Mouse (Mus musculus): ENCODE data around the gene Cltb. TPM values are rescaled to one million over a fixed set of nuclear protein-coding genes. Genes with fewer than 3 reads are reported as not detected.

Cltb gene
- polyA plus RNA-seq, 1 experiment from 2014 or later = 59.0 TPM

GRCm38 (mm10) chr13:54582860-54583259 is 28.3 kb downstream of the Cltb start:
- WGBS (ENCODE audit: missing documents) = 88% methylated on average over 5 of the region's 5 CpGs

DNA sequence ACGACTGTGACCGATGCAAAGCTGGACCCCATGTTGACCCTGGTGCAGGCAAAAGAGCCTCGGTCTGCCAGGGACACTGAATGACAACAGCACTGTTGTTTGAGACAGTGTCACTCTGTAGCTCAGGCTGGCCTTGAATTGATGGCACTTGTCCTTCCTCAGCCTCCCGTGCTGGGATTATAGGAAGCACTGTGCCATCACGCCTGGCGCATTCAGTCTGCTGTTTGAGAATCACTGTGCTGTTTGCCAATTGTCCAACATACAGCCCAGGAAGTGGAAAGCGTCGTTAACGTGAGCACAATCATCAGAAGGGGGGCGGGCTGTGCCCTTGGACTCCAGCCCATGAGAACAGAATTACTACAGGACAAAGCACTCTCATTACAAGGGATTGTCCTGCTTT is 29.0 kb downstream of the Cltb start:
- Histone ChIP-seq H3K4me3 (ENCODE audit: inconsistent target) (no peak overlapping the region), H3K27ac (no peak overlapping the region), H3K79me2 (ENCODE audit: inconsistent target) (no peaks in the 10 kb centered on the region), H3K36me3 (ENCODE audit: inconsistent target) (peaks cover 33% of the 10 kb centered on the region; the same call in 1 of the 2 replicates)
- WGBS (ENCODE audit: missing documents) = 92% methylated on average over 10 of the region's 10 CpGs

More at GRCm38 (mm10) chr13:54582860-54583259, 28.3 kb downstream of the Cltb start:
- Histone ChIP-seq H3K27ac (no peak overlapping the region), H3K4me3 (ENCODE audit: inconsistent target) (no peak overlapping the region), H3K79me2 (ENCODE audit: inconsistent target) (no peaks in the 10 kb centered on the region), H3K36me3 (ENCODE audit: inconsistent target) (peaks cover 33% of the 10 kb centered on the region; the same call in 1 of the 2 replicates)

GRCm38 (mm10) chr13:54581385-54581784 is 29.8 kb downstream of the Cltb start:
- no peak overlapping the region for H3K27ac ChIP-seq
- peaks cover 33% of the 10 kb centered on the region; the same call in 1 of the 2 replicates for H3K36me3 ChIP-seq (ENCODE audit: inconsistent target)
- no peaks in the 10 kb centered on the region; the same call in 1 of the 2 replicates for H3K79me2 ChIP-seq (ENCODE audit: inconsistent target)
- H3K4me3 ChIP-seq (ENCODE audit: inconsistent target) = no peak overlapping the region
- 86% methylated on average over 2 of the region's 2 CpGs for WGBS (ENCODE audit: missing documents)

DNA sequence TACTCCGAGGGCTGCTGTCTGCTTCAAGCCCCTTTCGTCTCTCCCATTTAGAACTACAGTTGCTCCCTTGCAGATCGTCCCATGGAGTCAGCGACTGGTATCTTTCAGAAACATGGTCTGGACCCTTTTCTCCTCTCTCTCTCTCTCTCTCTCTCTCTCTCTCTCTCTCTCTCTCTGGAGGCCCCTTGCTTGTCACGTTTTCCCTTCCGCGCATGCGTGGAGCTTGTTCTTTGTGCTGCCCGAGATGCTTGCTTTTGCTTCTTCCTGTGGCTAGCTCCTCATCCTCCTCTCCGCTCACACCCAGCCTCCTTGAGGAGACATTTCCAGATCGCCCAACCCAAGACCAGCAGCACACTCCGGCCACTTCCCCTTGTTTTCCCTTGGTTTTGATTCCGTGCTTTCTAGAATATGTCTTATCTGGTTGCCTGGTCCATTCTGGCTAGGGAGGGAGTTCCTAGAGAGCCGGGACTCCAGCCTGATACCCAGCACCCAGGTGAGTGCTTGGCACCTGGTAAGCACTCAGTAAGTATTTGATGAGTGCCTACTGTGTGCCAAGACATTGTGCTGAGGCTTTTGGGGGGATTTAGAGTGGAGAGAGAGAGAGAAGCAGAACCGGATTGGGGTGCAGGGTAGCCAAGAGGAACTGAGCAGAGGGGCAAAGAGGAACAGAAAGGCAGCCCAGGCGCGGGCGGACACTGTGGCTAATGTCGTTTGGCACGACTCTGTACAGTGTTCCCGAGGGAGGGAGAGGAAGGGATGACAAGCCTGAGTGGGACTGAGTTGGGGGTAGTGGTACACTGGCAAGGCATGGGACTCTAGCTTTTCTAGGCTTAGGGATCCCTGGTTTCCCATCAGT is 33.3 kb downstream of the Cltb start:
- 28% methylated on average over 19 of the region's 21 CpGs for WGBS (ENCODE audit: missing documents)
- peaks cover 7% of the 10 kb centered on the region; the same call in 1 of the 2 replicates for H3K36me3 ChIP-seq (ENCODE audit: inconsistent target)
- peak overlapping the region; percentile 74 for H3K27ac ChIP-seq
- peak overlapping the region; percentile 4; the same call in 1 of the 2 replicates for H3K4me3 ChIP-seq (ENCODE audit: inconsistent target)
- peaks cover 10% of the 10 kb centered on the region; the same call in 1 of the 2 replicates for H3K79me2 ChIP-seq (ENCODE audit: inconsistent target)

DNA sequence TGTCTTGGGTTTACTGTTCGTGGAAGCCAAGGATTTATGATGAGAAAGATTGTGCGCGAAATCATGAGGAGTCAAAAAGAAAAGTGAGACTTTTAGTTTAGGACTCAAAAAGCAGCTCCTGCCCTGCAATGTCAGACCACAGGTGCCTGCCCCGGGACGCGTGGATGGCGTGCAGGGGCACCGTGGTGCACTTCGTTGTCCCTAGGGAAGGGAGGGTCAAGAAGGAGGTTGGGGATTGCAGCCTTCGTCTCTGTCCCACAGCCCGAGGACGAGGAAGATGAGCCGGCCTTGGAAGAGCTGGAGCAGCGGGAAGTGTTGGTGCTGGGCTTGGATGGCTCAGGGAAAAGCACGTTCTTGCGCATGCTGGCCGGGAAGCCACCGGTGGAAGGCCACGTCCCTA is 35.7 kb downstream of the Cltb start:
- peak overlapping the region; percentile 50 for H3K4me3 ChIP-seq (ENCODE audit: inconsistent target)
- WGBS (ENCODE audit: missing documents) = 13% methylated on average over 19 of the region's 19 CpGs
- 0 out of 2 replicates have a peak, but pooled peaks cover 2% of the 10 kb centered on the region for H3K36me3 ChIP-seq (ENCODE audit: inconsistent target)
- peaks cover 10% of the 10 kb centered on the region; the same call in 1 of the 2 replicates for H3K79me2 ChIP-seq (ENCODE audit: inconsistent target)
- H3K27ac ChIP-seq = 0 out of 2 replicates have a peak overlapping the region, but pooled peaks have one; percentile 1

DNA sequence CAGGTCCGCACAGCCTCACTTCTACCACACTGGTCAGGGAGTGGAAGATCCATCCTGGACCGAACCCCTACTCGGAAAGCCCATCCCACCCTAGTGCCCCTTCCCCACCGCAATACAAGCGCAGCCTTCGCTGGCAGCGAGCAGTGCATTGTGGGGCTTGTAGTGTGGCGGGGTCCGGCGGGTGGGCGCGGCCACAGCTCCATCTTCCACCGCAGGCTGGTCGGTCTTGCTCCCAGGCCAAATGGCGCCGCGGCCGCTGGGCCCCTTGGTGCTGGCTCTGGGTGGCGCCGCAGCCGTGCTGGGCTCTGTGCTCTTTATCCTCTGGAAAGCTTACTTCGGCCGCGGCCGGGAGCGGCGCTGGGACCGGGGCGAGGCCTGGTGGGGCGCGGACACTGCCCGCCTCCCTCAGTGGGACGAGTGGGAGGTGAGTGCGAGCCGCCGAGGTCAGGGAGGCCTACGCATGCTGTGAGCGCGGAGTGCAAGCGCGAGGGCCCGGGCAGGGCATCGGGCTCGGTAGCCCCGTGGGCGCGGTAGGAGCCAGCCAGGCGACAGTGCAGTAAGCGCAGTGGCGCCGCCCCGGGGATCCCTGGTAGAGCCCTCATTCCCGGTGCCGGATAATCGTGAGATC is 36.2 kb downstream of the Cltb start, which contains the start of gene Arl10:
Gene Arl10 (plus strand): TSS at position 162 of the 628 bp plus-strand sequence.
- Histone ChIP-seq H3K27ac (0 out of 2 replicates have a peak within 1 kb of the TSS, but pooled peaks have one; percentile 1), H3K36me3 (ENCODE audit: inconsistent target) (no peaks in the 10 kb centered on the region), H3K4me3 (ENCODE audit: inconsistent target) (peak within 1 kb of the TSS; percentile 50), H3K79me2 (ENCODE audit: inconsistent target) (peaks cover 10% of the 10 kb centered on the region; the same call in 1 of the 2 replicates)
- WGBS (ENCODE audit: missing documents) = under 1% methylated on average over 55 of the region's 55 CpGs

GRCm38 (mm10) chr13:54572621-54573020 is 38.5 kb downstream of the Cltb start:
- 90% methylated on average over 4 of the region's 4 CpGs for WGBS (ENCODE audit: missing documents)
- Histone ChIP-seq H3K27ac (no peak overlapping the region), H3K79me2 (ENCODE audit: inconsistent target) (peaks cover 10% of the 10 kb centered on the region; the same call in 1 of the 2 replicates), H3K36me3 (ENCODE audit: inconsistent target) (no peaks in the 10 kb centered on the region), H3K4me3 (ENCODE audit: inconsistent target) (no peak overlapping the region)

DNA sequence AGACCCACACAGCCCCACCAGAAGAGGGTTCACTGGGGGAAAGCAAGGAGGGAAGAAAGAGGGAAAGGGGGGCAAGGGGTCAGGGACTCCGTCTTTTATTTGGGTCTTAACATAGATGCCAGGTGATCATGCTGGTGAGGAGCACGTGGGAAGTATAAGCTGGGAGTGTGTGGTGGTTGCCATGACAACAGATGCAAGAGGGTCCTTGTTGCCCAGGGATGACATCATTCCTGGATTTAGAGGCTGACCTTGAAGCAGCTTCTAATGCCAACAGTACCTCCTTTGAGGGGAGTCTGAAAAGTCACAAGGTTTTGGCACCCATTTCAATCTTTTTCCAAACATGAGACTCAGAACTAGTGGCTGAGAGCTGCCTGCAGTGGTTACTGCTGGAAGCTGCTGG is 39.5 kb downstream of the Cltb start:
- Histone ChIP-seq H3K27ac (no peak overlapping the region), H3K4me3 (ENCODE audit: inconsistent target) (no peak overlapping the region), H3K79me2 (ENCODE audit: inconsistent target) (peaks cover 10% of the 10 kb centered on the region; the same call in 1 of the 2 replicates), H3K36me3 (ENCODE audit: inconsistent target) (no peaks in the 10 kb centered on the region)
- 81% methylated on average over 2 of the region's 2 CpGs for WGBS (ENCODE audit: missing documents)

- WGBS (ENCODE audit: missing documents) = 96% methylated on average over 4 of the region's 4 CpGs
- H3K36me3 ChIP-seq (ENCODE audit: inconsistent target) = no peaks in the 10 kb centered on the region
Measured at GRCm38 (mm10) chr13:54570736-54571135, 40.4 kb downstream of the Cltb start.

GRCm38 (mm10) chr13:54569282-54569681 is 41.9 kb downstream of the Cltb start:
- H3K4me3 ChIP-seq (ENCODE audit: inconsistent target) = no peak overlapping the region
- no peak overlapping the region for H3K27ac ChIP-seq
- WGBS (ENCODE audit: missing documents) = 92% methylated on average over 1 of the region's 1 CpGs
- peaks cover 6% of the 10 kb centered on the region for H3K79me2 ChIP-seq (ENCODE audit: inconsistent target)
- H3K36me3 ChIP-seq (ENCODE audit: inconsistent target) = no peaks in the 10 kb centered on the region

More at GRCm38 (mm10) chr13:54570736-54571135, 40.4 kb downstream of the Cltb start:
- Histone ChIP-seq H3K79me2 (ENCODE audit: inconsistent target) (peaks cover 4% of the 10 kb centered on the region; the same call in 1 of the 2 replicates), H3K27ac (no peak overlapping the region), H3K4me3 (ENCODE audit: inconsistent target) (no peak overlapping the region)

- H3K79me2 ChIP-seq (ENCODE audit: inconsistent target) = peaks cover 15% of the 10 kb centered on the region
- no peak overlapping the region for H3K27ac ChIP-seq
- no peaks in the 10 kb centered on the region for H3K36me3 ChIP-seq (ENCODE audit: inconsistent target)
- 61% methylated on average over 5 of the region's 5 CpGs for WGBS (ENCODE audit: missing documents)
- H3K4me3 ChIP-seq (ENCODE audit: inconsistent target) = no peak overlapping the region
Measured at GRCm38 (mm10) chr13:54568380-54568779, 42.8 kb downstream of the Cltb start.

DNA sequence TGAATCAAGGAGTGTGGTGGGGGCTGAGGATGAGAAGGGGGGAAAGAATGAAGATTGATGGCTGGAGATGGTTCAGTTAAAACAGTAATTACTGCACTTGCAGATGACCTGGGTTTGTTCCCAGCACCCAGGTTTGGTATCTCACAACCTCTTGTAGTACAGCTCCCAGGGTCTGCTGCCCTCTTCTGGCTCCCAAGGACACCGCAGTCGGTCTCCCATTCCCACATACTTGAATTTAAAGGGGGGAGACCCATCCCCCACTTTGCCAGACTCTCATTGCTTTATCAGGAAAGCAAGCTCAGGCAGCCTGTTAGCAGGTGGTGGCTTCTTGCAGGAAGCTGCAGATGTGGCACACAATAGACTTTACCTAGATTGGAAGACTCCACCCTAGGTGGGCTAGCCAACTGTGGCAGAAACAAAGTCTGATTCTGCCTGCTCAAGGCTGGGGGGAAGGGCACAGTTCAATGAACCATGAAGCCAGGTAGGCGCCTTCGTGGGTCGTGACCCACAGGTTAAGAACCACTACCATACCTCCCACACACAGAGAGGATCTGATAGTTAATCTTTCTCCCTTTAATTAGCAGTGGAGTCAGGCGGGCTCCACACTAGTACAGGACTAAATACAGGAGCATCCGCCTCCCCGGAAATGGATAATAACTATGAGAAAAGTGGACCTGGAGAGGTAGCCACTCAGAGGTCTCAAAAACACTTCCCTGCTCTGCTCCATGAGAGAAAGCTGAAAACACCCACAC is 45.4 kb downstream of the Cltb start:
- H3K4me3 ChIP-seq (ENCODE audit: inconsistent target) = peak overlapping the region; percentile 87
- H3K36me3 ChIP-seq (ENCODE audit: inconsistent target) = peaks cover 18% of the 10 kb centered on the region
- WGBS (ENCODE audit: missing documents) = 69% methylated on average over 8 of the region's 8 CpGs
- no peak overlapping the region for H3K27ac ChIP-seq
- peaks cover 41% of the 10 kb centered on the region for H3K79me2 ChIP-seq (ENCODE audit: inconsistent target)

- H3K27ac ChIP-seq = no peak within 1 kb of the TSS
- under 1% methylated on average over 15 of the region's 27 CpGs for WGBS (ENCODE audit: missing documents)
- H3K79me2 ChIP-seq (ENCODE audit: inconsistent target) = peaks cover 43% of the 10 kb centered on the region
- H3K4me3 ChIP-seq (ENCODE audit: inconsistent target) = peak within 1 kb of the TSS; percentile 87
- peaks cover 23% of the 10 kb centered on the region for H3K36me3 ChIP-seq (ENCODE audit: inconsistent target)
Measured at GRCm38 (mm10) chr13:54565201-54565581, 46.0 kb downstream of the Cltb start, which contains the start of gene 4833439L19Rik. Gene 4833439L19Rik, minus strand, starts transcription at chr13:54565435.
